Mouse (Mus musculus) embryonic facial prominence, embryonic 11.5 days (tissue): ENCODE measurements around the gene Dusp10. TPM values are rescaled to one million over a fixed set of nuclear protein-coding genes. Genes with fewer than 3 reads are reported as not detected.

Source experiments
- ATAC-seq: fragments of 200-750 bp; cut with Nextera tagmentation; replicated peaks from 2 replicates; pipeline ENCODE4 v1.8.0; 2017; ENCODE audit warnings: low read depth; ENCODE audit not compliant: insufficient number of reproducible peaks, low FRiP score, low TSS enrichment
- DNase-seq: peaks from one replicate; pipeline ENCODE4 v3.0.0-alpha.2; 2015; ENCODE audit warnings: low spot score
- H3K27ac ChIP-seq: fragments of 300-500 bp; sonication (generic); replicated peaks from 2 replicates; pipeline ENCODE4 v1.5.1; 2014; ENCODE audit warnings: mild to moderate bottlenecking, low read depth, low read length, control low read depth
- H3K27me3 ChIP-seq: fragments of 300-500 bp; sonication (generic); 2 replicates; pipeline ENCODE4 v1.6.1; 2014; ENCODE audit warnings: mild to moderate bottlenecking, low read length, moderate library complexity, mixed read lengths; ENCODE audit not compliant: control insufficient read depth, insufficient read depth
- H3K36me3 ChIP-seq: fragments of 300-500 bp; sonication (generic); replicated peaks from 2 replicates; pipeline ENCODE4 v1.6.1; 2014; ENCODE audit warnings: low read depth, mild to moderate bottlenecking, low read length, moderate library complexity, mixed read lengths; ENCODE audit not compliant: control insufficient read depth, insufficient read depth
- H3K4me1 ChIP-seq: fragments of 300-500 bp; sonication (generic); 2 replicates; pipeline ENCODE4 v1.6.1; 2014; ENCODE audit warnings: low read length, mixed read lengths; ENCODE audit not compliant: control insufficient read depth, insufficient read depth
- H3K4me2 ChIP-seq: fragments of 300-500 bp; sonication (generic); 2 replicates; pipeline ENCODE4 v1.6.1; 2014; ENCODE audit warnings: low read depth, mild to moderate bottlenecking, control low read depth, low read length, moderate library complexity
- H3K4me3 ChIP-seq: fragments of 300-500 bp; sonication (generic); 2 replicates; pipeline ENCODE4 v1.5.1; 2014; ENCODE audit warnings: low read depth, low read length, control low read depth
- H3K9ac ChIP-seq: fragments of 300-500 bp; sonication (generic); replicated peaks from 2 replicates; pipeline ENCODE4 v1.6.1; 2014; ENCODE audit warnings: mild to moderate bottlenecking, control low read depth, low read length
- H3K9me3 ChIP-seq: fragments of 300-500 bp; sonication (generic); replicated peaks from 2 replicates; pipeline ENCODE4 v1.6.1; 2016; ENCODE audit warnings: mild to moderate bottlenecking, low read length, inconsistent platforms, mixed read lengths; ENCODE audit not compliant: control insufficient read depth
- WGBS: fragments of 180-500 bp; shearing (Covaris S2); extraction: QIAGEN DNeasy Blood & Tissue Kit; methylation state at CpG from one replicate; pipeline ENCODE4 v1.1.7; 2014; 5-methylcytosine and 5-hydroxymethylcytosine counted together
- polyA plus RNA-seq: library from polyadenylated mRNA; unstranded; fragments of >200 nt; fragmentation: Nextera tagmentation; extraction: Ambion mirVana; gene quantifications from 2 replicates; pipeline ENCODE4 v1.2.1, GENCODE M21; 2014

The Dusp10 gene
- polyA plus RNA-seq, 1 experiment from 2014 or later: 4.6 TPM

GRCm38 (mm10) chr1:184076756-184077155 is 63.7 kb downstream of the Dusp10 start:
- H3K4me1 ChIP-seq: no peaks in the 10 kb centered on the region
- ATAC-seq: no peak
- no peaks in the 10 kb centered on the region for H3K27me3 ChIP-seq
- no peak overlapping the region for H3K4me3 ChIP-seq
- H3K4me2 ChIP-seq: no peak overlapping the region
- H3K36me3 ChIP-seq: no peaks in the 10 kb centered on the region
- H3K27ac ChIP-seq: no peak overlapping the region
- no peaks in the 10 kb centered on the region for H3K9me3 ChIP-seq
- H3K9ac ChIP-seq: no peak overlapping the region
- DNase-seq: no peak
- 62% methylated on average over 2 of the region's 2 CpGs for WGBS

- Histone ChIP-seq H3K4me3 (no peak overlapping the region), H3K4me1 (no peaks in the 10 kb centered on the region), H3K36me3 (no peaks in the 10 kb centered on the region), H3K27me3 (no peaks in the 10 kb centered on the region), H3K4me2 (no peak overlapping the region), H3K9me3 (no peaks in the 10 kb centered on the region), H3K27ac (no peak overlapping the region), H3K9ac (no peak overlapping the region)
- ATAC-seq: no peak
- WGBS: 85% methylated on average over 3 of the region's 3 CpGs
- DNase-seq: no peak
These were observed 66.2 kb downstream of the Dusp10 start for GRCm38 (mm10) chr1:184079304-184079703.

- Histone ChIP-seq H3K9me3 (no peaks in the 10 kb centered on the region), H3K4me1 (no peaks in the 10 kb centered on the region), H3K27ac (no peak overlapping the region), H3K4me3 (no peak overlapping the region), H3K36me3 (no peaks in the 10 kb centered on the region), H3K9ac (no peak overlapping the region), H3K4me2 (no peak overlapping the region), H3K27me3 (no peaks in the 10 kb centered on the region)
- DNase-seq (no peak), ATAC-seq (no peak)
- WGBS: 79% methylated on average over 3 of the region's 3 CpGs
These were observed 69.6 kb downstream of the Dusp10 start for GRCm38 (mm10) chr1:184082661-184083060.

- Histone ChIP-seq H3K4me2 (no peak overlapping the region), H3K9ac (no peak overlapping the region), H3K27me3 (no peaks in the 10 kb centered on the region), H3K4me1 (no peaks in the 10 kb centered on the region), H3K4me3 (no peak overlapping the region), H3K36me3 (no peaks in the 10 kb centered on the region), H3K9me3 (no peaks in the 10 kb centered on the region), H3K27ac (no peak overlapping the region)
- ATAC-seq: no peak
- DNase-seq: no peak
- 85% methylated on average over 7 of the region's 7 CpGs for WGBS
These were observed 70.1 kb downstream of the Dusp10 start for GRCm38 (mm10) chr1:184083166-184083565.

GRCm38 (mm10) chr1:184084961-184085360 is 71.9 kb downstream of the Dusp10 start:
- Histone ChIP-seq H3K36me3 (no peaks in the 10 kb centered on the region), H3K27ac (no peak overlapping the region), H3K9me3 (no peaks in the 10 kb centered on the region), H3K4me1 (no peaks in the 10 kb centered on the region), H3K4me2 (no peak overlapping the region), H3K9ac (no peak overlapping the region), H3K27me3 (no peaks in the 10 kb centered on the region), H3K4me3 (no peak overlapping the region)
- WGBS: 81% methylated on average over 3 of the region's 3 CpGs
- ATAC-seq (no peak), DNase-seq (no peak)

- no peaks in the 10 kb centered on the region for H3K27me3 ChIP-seq
- H3K27ac ChIP-seq: no peak overlapping the region
- no peaks in the 10 kb centered on the region for H3K4me1 ChIP-seq
- H3K36me3 ChIP-seq: no peaks in the 10 kb centered on the region
- ATAC-seq (no peak), DNase-seq (no peak)
- H3K4me2 ChIP-seq: no peak overlapping the region
- 67% methylated on average over 6 of the region's 6 CpGs for WGBS
- H3K9ac ChIP-seq: no peak overlapping the region
- H3K9me3 ChIP-seq: no peaks in the 10 kb centered on the region
- no peak overlapping the region for H3K4me3 ChIP-seq
These were observed 77.4 kb downstream of the Dusp10 start for GRCm38 (mm10) chr1:184090515-184090914.

- Histone ChIP-seq H3K4me2 (no peak overlapping the region), H3K27me3 (no peaks in the 10 kb centered on the region), H3K9ac (no peak overlapping the region), H3K36me3 (no peaks in the 10 kb centered on the region), H3K27ac (no peak overlapping the region), H3K4me3 (no peak overlapping the region), H3K9me3 (no peaks in the 10 kb centered on the region), H3K4me1 (no peaks in the 10 kb centered on the region)
- 42% methylated on average over 3 of the region's 3 CpGs for WGBS
- ATAC-seq (no peak), DNase-seq (no peak)
These were observed 81.8 kb downstream of the Dusp10 start for GRCm38 (mm10) chr1:184094914-184095313.

GRCm38 (mm10) chr1:184100414-184100813 is 87.3 kb downstream of the Dusp10 start:
- Histone ChIP-seq H3K27ac (no peak overlapping the region), H3K4me2 (no peak overlapping the region), H3K36me3 (no peaks in the 10 kb centered on the region), H3K4me1 (no peaks in the 10 kb centered on the region), H3K27me3 (no peaks in the 10 kb centered on the region), H3K9ac (no peak overlapping the region), H3K4me3 (no peak overlapping the region), H3K9me3 (no peaks in the 10 kb centered on the region)
- WGBS: 87% methylated on average over 5 of the region's 5 CpGs
- no peak for DNase-seq
- no peak for ATAC-seq
